Mouse (Mus musculus): ENCODE data around the gene Mex3d.

GRCm38 (mm10) chr10:80348981-80349380 lies 38.5 kb downstream of the Mex3d start:
- no peak for TF ChIP-seq CTCF (IDR thresholded peaks at IDR 0.05; ENCODE audit: borderline replicate concordance, control insufficient read depth, extremely low read depth, insufficient read depth, low read length, poor library complexity)
- TF ChIP-seq POLR2A (IDR thresholded peaks at IDR 0.05; ENCODE audit: control insufficient read depth, extremely low read depth, insufficient read depth, low read length, poor library complexity), result no peak
